Mouse (Mus musculus) brown adipose tissue, adult 24 weeks (tissue): ENCODE measurements around the gene Cdk15. TPM values are rescaled to one million over a fixed set of nuclear protein-coding genes. Genes with fewer than 3 reads are reported as not detected.

Experiments
- H3K27ac ChIP-seq: fragments of 200-500 bp; replicated peaks from 2 replicates; pipeline ENCODE4 v1.5.1; 2012; ENCODE audit warnings: low read depth, mild to moderate bottlenecking, low read length
- H3K4me1 ChIP-seq: fragments of 200-500 bp; 2 replicates; pipeline ENCODE4 v1.6.1; 2012; ENCODE audit warnings: low read length, mixed read lengths; ENCODE audit not compliant: control insufficient read depth, insufficient read depth, insufficient read length
- H3K4me3 ChIP-seq: fragments of 200-500 bp; 2 replicates; pipeline ENCODE4 v1.5.1; 2012; ENCODE audit warnings: low read depth, mild to moderate bottlenecking, low read length, moderate library complexity; ENCODE audit not compliant: insufficient read depth
- polyA plus RNA-seq: library from polyadenylated mRNA; stranded (reverse); fragments of >200 nt; gene quantifications from 2 replicates; pipeline ENCODE4 v1.2.4, GENCODE M21; 2012; ENCODE audit not compliant: missing spikeins, insufficient read depth, insufficient read length

Gene Cdk15
- polyA plus RNA-seq, 1 experiment = not detected

DNA sequence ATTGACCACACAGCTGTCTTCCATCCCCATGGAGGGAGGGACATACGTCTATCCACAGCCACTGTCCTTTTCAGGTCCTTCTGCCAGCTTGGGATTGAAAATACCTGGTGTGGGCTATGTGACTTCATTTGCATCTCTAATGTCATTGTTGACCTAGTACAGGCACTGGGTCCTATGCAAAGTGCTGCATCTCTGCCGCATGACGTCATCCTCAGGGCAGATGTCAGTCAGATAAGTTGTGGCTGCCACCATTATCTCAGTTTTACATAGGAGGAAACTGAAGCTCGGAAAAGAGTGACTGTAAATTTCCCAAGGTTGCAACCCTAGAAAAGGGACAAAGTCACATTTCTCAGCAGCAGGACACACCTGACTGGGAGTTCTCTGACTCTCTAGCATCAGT lies 137.4 kb downstream of the Cdk15 start:
- no peak overlapping the region for H3K27ac ChIP-seq
- H3K4me3 ChIP-seq = no peak overlapping the region
- H3K4me1 ChIP-seq = no peaks in the 10 kb centered on the region

- Histone ChIP-seq H3K27ac (no peak overlapping the region), H3K4me3 (no peak overlapping the region), H3K4me1 (no peaks in the 10 kb centered on the region)
Measured at GRCm38 (mm10) chr1:59394616-59395015, 137.9 kb downstream of the Cdk15 start.

- H3K4me1 ChIP-seq = no peaks in the 10 kb centered on the region
- H3K4me3 ChIP-seq = no peak overlapping the region
- H3K27ac ChIP-seq = no peak overlapping the region
Measured at GRCm38 (mm10) chr1:59395992-59396391, 139.3 kb downstream of the Cdk15 start.

- H3K4me1 ChIP-seq = no peaks in the 10 kb centered on the region
- H3K27ac ChIP-seq = no peak overlapping the region
- no peak overlapping the region for H3K4me3 ChIP-seq
Measured at GRCm38 (mm10) chr1:59399554-59400325, 143.0 kb downstream of the Cdk15 start.

DNA sequence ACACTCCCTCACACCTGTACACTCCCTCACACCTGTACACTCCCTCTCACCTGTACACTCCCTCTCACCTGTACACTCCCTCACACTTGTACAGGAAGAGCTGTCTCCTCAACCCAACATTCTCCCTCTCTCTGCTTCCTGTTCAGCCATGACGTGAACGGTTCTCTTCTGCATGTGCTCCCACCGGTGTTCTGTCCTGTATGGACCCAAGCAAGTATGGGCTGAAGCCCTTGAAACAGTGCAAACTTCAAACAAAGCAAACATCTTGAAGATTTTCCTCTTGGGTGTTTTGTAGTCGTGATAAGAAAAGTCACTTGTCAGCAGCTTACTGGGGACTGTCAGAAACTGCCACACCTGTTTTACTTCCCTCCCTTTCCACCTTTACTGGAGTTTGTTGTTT lies 144.5 kb downstream of the Cdk15 start:
- no peaks in the 10 kb centered on the region for H3K4me1 ChIP-seq
- no peak overlapping the region for H3K27ac ChIP-seq

More for the DNA sequence above, 144.5 kb downstream of the Cdk15 start:
- no peak overlapping the region for H3K4me3 ChIP-seq

Other genes starting within 250 kb of the Cdk15 start
- gene C2cd6, start 162.0 kb upstream of the Cdk15 start, polyA plus RNA-seq = not detected in 2 replicates
- 4.3 and 5.6 TPM in 2 replicates for gene Tmem237, start 136.5 kb upstream of the Cdk15 start, polyA plus RNA-seq
- gene Mpp4, start 93.5 kb upstream of the Cdk15 start, polyA plus RNA-seq = 0.71 TPM in 1 of 2 replicates, not detected in the other
- 5.2 and 5.4 TPM in 2 replicates for gene Als2, start 19.7 kb upstream of the Cdk15 start, polyA plus RNA-seq
- 6.4 and 6.6 TPM in 2 replicates for gene Fzd7, start 225.5 kb downstream of the Cdk15 start, polyA plus RNA-seq